Mouse (Mus musculus): Measurements from ENCODE around the gene AC124108.1. TPM values are rescaled to one million over a fixed set of nuclear protein-coding genes. Genes with fewer than 3 reads are reported as not detected.

The AC124108.1 gene
- polyA plus RNA-seq, 1 experiment: not detected

DNA sequence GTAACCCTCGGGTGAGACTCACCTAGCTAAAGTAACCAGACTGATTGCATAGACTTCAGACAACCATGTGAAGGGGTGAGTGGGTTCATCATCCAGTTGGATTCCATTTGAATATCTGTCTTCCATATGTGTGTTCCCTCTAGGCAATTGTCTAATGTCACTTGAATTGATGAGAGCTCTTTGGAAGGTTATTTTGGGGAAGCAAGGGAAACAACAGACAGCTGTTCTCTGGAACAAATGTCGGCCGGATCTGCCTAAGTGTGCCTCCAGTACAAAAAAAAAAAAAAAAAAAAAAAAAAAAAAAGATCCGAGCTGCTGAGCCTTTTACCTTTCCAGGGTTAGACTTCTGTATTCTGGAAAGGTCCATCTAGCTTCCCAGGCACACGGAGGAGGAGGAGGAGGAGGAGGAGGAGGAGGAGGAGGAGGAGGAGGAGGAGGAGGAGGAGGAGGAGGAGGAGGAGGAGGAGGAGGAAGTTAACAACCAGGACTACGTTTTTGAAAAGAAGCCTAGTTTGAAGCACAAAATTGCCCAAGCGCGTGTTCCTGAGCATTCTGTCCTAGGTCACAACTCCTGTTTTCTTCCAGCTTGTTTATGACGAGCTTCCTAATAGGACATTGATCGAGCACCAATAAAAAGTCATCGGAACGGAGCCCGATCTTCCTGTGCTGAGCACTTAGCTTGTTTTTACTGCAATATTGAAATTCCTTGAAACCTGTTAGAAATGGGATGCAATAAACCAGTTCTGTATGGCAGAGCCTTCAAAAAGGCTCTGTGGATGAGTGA is 35.2 kb downstream of the AC124108.1 start:
- TF ChIP-seq TAL1 (IDR thresholded peaks at IDR 0.05; ENCODE audit: low read length) (no peak), GATA1 (IDR thresholded peaks at IDR 0.05; ENCODE audit: low read length) (no peak)
- Histone ChIP-seq H3K4me1 (ENCODE audit: control insufficient read depth) (no peaks in the 10 kb centered on the region), H3K36me3 (ENCODE audit: control insufficient read depth) (no peaks in the 10 kb centered on the region)

DNA sequence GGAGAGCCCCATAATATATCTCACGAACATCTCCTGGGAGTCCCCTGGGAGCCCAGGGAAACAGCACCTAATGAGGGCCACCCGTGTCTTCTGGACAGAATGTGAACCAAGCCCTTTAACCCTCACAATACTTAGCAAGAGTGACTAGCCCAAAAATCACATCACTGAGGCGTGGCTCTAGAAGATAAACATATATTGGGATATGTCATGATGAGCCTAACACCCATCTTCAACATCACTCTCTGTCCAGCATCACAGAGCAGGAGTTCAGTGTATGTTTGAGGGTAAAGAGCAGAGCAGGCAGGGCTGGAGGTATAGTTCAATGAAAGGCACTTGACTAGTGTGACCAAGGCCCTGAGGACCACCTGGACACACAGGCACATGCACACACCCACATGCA is 38.4 kb downstream of the AC124108.1 start, which contains the start of gene Gm10188:
Gm10188 (minus strand) TSS at position 101 of the 400 bp plus-strand sequence.
- Histone ChIP-seq H3K9me3 (ENCODE audit: control insufficient read depth, low read length) (no peaks in the 10 kb centered on the region), H3K4me3 (replicated peaks) (no peak within 1 kb of the TSS), H3K4me1 (ENCODE audit: control insufficient read depth) (no peaks in the 10 kb centered on the region), H3K36me3 (ENCODE audit: control insufficient read depth) (no peaks in the 10 kb centered on the region), H3K27me3 (ENCODE audit: control insufficient read depth) (peaks cover 7% of the 10 kb centered on the region)
- TF ChIP-seq TAL1 (IDR thresholded peaks at IDR 0.05; ENCODE audit: low read length) (no peak), GATA1 (IDR thresholded peaks at IDR 0.05; ENCODE audit: low read length) (no peak)

More for the DNA sequence above, 35.2 kb downstream of the AC124108.1 start:
- Histone ChIP-seq H3K27me3 (ENCODE audit: control insufficient read depth) (peaks cover 3% of the 10 kb centered on the region), H3K4me3 (replicated peaks) (no peak overlapping the region), H3K9me3 (ENCODE audit: control insufficient read depth, low read length) (no peaks in the 10 kb centered on the region)

DNA sequence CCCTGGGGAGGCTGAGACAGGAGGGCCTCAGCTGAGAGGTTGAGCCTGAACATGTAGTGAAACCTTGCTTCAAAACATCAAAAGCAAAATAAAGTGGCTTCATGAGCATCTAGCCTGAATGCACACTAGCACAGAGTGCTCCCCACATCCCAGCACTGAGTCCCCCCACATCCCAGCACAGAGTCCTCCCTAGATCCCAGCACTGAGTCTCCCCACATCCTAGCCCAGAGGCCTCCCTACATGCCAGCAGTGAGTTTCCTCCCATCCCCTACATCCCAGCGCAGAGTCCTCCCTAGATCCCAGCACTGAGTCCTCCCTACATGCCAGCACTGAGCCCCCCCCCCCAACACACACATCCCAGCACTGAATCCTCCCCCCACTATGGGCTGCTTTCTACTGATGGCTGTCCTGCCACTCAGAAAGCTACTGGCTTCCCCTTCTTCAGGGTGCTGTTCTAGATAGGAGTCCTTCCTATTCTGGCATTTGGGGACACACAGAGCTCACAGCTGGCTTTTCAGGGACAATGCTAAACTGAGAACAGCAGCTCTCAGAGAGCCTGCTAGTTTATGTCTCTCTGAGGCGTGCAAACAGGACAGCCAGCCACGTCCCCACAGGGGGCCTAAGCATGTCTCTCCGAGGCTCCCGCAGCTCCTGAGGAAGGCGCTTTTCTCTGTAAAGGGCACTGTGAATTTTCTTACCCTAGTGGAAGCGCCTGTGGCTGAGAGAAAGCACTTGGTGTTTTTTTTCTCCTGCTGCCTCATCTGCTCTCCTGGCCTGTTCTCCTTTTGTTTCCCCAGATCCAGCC is 40.4 kb downstream of the AC124108.1 start:
- H3K36me3 ChIP-seq (ENCODE audit: control insufficient read depth): no peaks in the 10 kb centered on the region
- TF ChIP-seq GATA1 (IDR thresholded peaks at IDR 0.05; ENCODE audit: low read length) (no peak), TAL1 (IDR thresholded peaks at IDR 0.05; ENCODE audit: low read length) (no peak)
- no peak overlapping the region for H3K4me3 ChIP-seq (replicated peaks)
- H3K4me1 ChIP-seq (ENCODE audit: control insufficient read depth): no peaks in the 10 kb centered on the region
- peaks cover 17% of the 10 kb centered on the region for H3K27me3 ChIP-seq (ENCODE audit: control insufficient read depth)
- no peaks in the 10 kb centered on the region for H3K9me3 ChIP-seq (ENCODE audit: control insufficient read depth, low read length)

DNA sequence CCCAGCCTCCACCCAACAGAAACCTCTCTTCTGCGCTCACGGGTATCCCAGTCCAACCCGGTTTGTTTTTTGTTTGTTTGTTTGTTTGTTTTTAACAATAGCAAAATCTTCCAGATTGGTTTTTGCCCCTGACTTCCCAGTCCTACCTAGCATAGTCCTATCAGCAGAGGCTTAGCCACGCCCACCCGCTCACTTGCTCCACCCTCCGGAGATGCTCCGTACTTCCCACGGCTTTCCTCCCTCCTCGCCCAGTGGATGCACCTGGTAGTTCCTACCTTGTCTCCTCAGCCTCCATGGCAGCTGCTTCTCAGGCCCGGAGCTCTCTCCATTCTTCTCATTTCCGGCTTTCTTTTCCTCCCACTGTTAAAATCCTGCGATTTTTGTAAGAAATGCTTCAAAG is 42.3 kb downstream of the AC124108.1 start:
- Histone ChIP-seq H3K4me3 (replicated peaks) (no peak overlapping the region), H3K4me1 (ENCODE audit: control insufficient read depth) (no peaks in the 10 kb centered on the region), H3K36me3 (ENCODE audit: control insufficient read depth) (no peaks in the 10 kb centered on the region), H3K27me3 (ENCODE audit: control insufficient read depth) (peaks cover 19% of the 10 kb centered on the region), H3K9me3 (ENCODE audit: control insufficient read depth, low read length) (no peaks in the 10 kb centered on the region)
- TF ChIP-seq GATA1 (IDR thresholded peaks at IDR 0.05; ENCODE audit: low read length): no peak
- no peak for TF ChIP-seq TAL1 (IDR thresholded peaks at IDR 0.05; ENCODE audit: low read length)

DNA sequence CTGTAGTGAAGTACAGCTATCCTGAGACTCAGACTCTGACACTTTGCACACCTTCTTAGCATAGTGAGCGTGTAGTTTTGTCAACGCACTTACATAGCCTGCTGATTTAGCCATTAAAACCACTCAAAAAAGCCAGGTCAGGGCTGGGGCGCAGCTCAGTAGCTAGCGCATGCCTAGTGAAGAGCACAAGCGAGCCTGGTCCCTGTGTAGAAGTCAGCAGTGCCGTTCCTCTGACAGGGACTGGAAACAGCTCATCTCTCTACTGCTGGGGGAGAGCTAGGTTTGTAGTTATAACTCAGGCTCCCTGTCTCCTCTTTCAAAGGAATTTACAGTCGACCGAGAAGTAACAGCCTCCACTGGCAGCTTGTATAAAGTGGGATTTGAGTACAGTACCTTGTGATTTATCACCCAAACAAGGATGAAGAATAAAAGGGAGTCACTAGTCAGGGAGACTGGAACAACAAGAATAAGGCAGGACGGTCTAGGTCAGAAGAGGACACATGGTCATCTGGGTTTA is 43.6 kb downstream of the AC124108.1 start:
- Histone ChIP-seq H3K4me3 (replicated peaks) (no peak overlapping the region), H3K9me3 (ENCODE audit: control insufficient read depth, low read length) (no peaks in the 10 kb centered on the region), H3K4me1 (ENCODE audit: control insufficient read depth) (no peaks in the 10 kb centered on the region), H3K36me3 (ENCODE audit: control insufficient read depth) (no peaks in the 10 kb centered on the region), H3K27me3 (ENCODE audit: control insufficient read depth) (peaks cover 19% of the 10 kb centered on the region)
- TF ChIP-seq GATA1 (IDR thresholded peaks at IDR 0.05; ENCODE audit: low read length): no peak
- no peak for TF ChIP-seq TAL1 (IDR thresholded peaks at IDR 0.05; ENCODE audit: low read length)

DNA sequence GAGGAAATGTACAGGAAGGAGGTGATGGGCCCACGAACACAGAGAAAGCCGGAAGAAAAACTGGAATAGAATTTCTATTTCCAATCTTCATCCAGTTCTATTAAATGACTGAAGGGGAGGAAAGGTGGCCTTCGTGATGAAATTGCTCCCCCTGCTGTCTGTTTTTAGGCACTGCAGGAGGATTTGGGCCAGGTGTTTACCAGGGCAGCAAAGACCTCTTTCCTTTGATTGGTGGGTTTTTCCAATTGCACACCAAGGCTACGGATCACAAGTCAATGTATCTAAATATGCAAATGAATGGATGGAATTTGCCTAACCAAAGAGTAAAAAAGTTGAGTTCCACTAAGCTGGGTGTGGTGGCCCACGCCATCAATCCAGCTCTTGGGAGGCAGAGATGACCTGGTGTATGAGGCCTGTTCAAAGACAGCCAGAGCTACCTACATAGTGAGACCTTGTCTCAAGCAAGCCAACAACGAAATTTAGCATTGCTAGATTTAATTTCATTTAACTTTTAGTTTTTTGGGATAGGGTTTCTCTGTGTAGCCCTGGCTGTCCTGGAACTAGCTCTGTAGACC is 46.4 kb downstream of the AC124108.1 start:
- Histone ChIP-seq H3K4me3 (replicated peaks) (no peak overlapping the region), H3K27me3 (ENCODE audit: control insufficient read depth) (peaks cover 19% of the 10 kb centered on the region), H3K4me1 (ENCODE audit: control insufficient read depth) (no peaks in the 10 kb centered on the region), H3K36me3 (ENCODE audit: control insufficient read depth) (no peaks in the 10 kb centered on the region), H3K9me3 (ENCODE audit: control insufficient read depth, low read length) (no peaks in the 10 kb centered on the region)
- TF ChIP-seq TAL1 (IDR thresholded peaks at IDR 0.05; ENCODE audit: low read length) (no peak), GATA1 (IDR thresholded peaks at IDR 0.05; ENCODE audit: low read length) (no peak)

DNA sequence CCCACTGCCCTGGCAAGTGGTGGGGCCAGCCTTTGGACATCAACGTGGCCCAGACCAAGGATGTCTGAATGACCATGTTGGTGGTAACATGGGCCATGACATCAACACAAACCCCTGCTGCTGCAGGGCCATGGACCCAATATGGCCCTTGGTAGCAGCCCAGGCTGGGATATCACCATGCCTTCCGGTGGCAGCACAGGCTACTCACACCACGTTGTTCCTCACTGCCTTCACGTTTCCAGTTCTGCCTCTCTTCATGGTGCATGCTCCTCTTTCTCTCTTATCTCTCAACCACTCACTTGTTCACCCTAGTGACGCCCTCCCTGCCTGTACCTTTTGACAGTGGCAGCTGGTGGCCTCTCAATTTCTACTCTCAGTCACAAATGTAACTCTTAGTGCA is 53.8 kb downstream of the AC124108.1 start:
- Histone ChIP-seq H3K4me1 (ENCODE audit: control insufficient read depth) (peaks cover 21% of the 10 kb centered on the region), H3K27me3 (ENCODE audit: control insufficient read depth) (no peaks in the 10 kb centered on the region), H3K36me3 (ENCODE audit: control insufficient read depth) (no peaks in the 10 kb centered on the region), H3K9me3 (ENCODE audit: control insufficient read depth, low read length) (no peaks in the 10 kb centered on the region), H3K4me3 (replicated peaks) (no peak overlapping the region)
- TF ChIP-seq TAL1 (IDR thresholded peaks at IDR 0.05; ENCODE audit: low read length) (no peak), GATA1 (IDR thresholded peaks at IDR 0.05; ENCODE audit: low read length) (no peak)

DNA sequence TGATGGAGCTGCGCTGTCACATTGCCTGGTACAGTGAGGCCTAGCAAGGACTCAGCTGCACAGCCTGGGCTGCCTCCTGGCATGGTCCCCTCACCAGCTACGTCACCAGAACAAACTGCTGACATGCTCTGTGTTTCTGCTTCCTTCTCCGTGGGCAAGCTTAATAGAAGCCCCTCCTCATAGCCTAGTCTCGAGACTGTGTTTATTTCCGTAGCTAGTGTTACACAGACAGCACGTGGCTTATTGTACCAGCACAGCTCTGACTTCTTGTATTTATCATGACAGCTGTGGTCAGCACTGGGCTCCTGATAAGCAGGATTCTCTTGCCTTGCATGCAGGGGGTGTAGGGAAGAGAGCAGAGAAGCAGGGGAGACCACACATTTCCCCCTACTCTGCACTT is 54.9 kb downstream of the AC124108.1 start:
- Histone ChIP-seq H3K4me3 (replicated peaks) (no peak overlapping the region), H3K4me1 (ENCODE audit: control insufficient read depth) (peaks cover 21% of the 10 kb centered on the region), H3K36me3 (ENCODE audit: control insufficient read depth) (no peaks in the 10 kb centered on the region), H3K27me3 (ENCODE audit: control insufficient read depth) (no peaks in the 10 kb centered on the region), H3K9me3 (ENCODE audit: control insufficient read depth, low read length) (no peaks in the 10 kb centered on the region)
- TF ChIP-seq GATA1 (IDR thresholded peaks at IDR 0.05; ENCODE audit: low read length) (no peak), TAL1 (IDR thresholded peaks at IDR 0.05; ENCODE audit: low read length) (no peak)

DNA sequence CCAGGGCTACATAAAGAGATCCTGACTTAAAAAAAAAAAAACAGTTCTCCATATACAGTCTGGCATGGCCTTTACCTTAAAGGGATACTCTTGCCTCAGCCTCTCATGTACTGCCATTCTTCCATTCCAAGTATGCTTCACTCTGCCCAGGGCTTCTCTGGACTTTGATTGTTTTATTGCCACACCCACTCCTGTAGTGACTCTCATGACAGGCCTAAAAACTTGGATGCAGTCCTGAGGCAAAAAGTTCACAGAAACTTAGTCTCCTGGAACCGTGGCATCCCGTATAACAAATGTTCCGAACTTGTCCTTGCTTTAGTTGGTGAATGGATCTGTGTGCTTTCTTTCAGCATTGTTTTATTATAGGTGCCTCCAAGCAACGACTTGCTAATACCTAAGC is 55.4 kb downstream of the AC124108.1 start:
- TF ChIP-seq GATA1 (IDR thresholded peaks at IDR 0.05; ENCODE audit: low read length) (no peak), TAL1 (IDR thresholded peaks at IDR 0.05; ENCODE audit: low read length) (no peak)
- no peak overlapping the region for H3K4me3 ChIP-seq (replicated peaks)

More for the DNA sequence above, 55.4 kb downstream of the AC124108.1 start:
- Histone ChIP-seq H3K9me3 (ENCODE audit: control insufficient read depth, low read length) (no peaks in the 10 kb centered on the region), H3K4me1 (ENCODE audit: control insufficient read depth) (peaks cover 21% of the 10 kb centered on the region), H3K27me3 (ENCODE audit: control insufficient read depth) (no peaks in the 10 kb centered on the region), H3K36me3 (ENCODE audit: control insufficient read depth) (no peaks in the 10 kb centered on the region)
